Mouse (Mus musculus) layer of hippocampus, adult 2 months (tissue): ENCODE results near the gene Wdr95. TPM values are rescaled to one million over a fixed set of nuclear protein-coding genes. Genes with fewer than 3 reads are reported as not detected.

ENCODE experiments used
- DNase-seq, 2 experiments: peaks; one replicate each; pipeline ENCODE4 v3.0.0; 2022; ENCODE audit warnings: low spot score in 2 of 2
- H3K27ac ChIP-seq: fragments of 200-600 bp; 2 replicates; pipeline ENCODE4 v1.8.1; 2022
- H3K4me3 ChIP-seq: fragments of 200-600 bp; 2 replicates; pipeline ENCODE4 v1.8.1; 2022; ENCODE audit warnings: mild to moderate bottlenecking
- CTCF ChIP-seq: fragments of 200-600 bp; conservative IDR thresholded peaks from 2 replicates; pipeline ENCODE4 v1.8.1; 2022; ENCODE audit warnings: antibody characterized with exemption, mild to moderate bottlenecking, moderate library complexity
- total RNA-seq, 2 experiments: library from RNA; stranded (reverse); gene quantifications; 2 replicates each; pipeline ENCODE4 v1.2.3; 2021

The Wdr95 gene
- total RNA-seq, 2 experiments from 2014 or later: 0.41 to 1.0 TPM

DNA sequence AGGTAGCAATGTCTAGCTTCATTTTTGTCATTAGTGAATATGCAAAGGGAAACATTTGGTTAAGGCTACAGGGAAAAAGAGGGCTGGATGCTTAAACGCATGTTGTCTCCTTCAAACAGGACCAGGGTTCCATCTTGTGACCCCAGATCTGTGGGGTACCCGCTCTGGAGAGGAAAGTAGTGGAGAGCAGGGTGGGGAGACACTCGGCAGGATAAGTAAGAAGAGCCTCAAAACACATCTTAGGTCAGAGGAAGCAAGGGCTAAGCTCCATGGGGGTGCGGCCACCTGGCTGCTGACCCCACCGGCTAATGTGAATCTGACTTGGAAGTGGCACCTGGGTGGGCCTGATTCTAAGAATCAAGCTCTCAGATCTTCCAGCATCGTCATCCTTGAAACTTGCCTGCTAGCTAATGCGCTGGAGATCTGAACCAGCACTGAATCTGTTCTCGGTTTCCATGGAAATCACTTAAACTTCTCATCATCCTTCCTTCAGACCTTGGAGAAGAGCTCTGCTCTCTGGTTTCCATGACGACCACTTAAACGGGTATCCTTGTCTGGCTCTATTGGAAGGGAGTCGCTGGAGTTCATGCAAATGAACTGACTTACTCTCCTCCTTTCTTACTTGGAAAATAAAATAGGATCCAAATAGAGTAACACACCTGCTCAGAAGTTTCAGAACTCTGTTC is 32.6 kb downstream of the Wdr95 start:
- no peak overlapping the region for H3K4me3 ChIP-seq
- no peak for TF ChIP-seq CTCF
- peak overlapping the region; percentile 77 for H3K27ac ChIP-seq
- DNase-seq: peak in 1 of 2 experiments; percentile 75

DNA sequence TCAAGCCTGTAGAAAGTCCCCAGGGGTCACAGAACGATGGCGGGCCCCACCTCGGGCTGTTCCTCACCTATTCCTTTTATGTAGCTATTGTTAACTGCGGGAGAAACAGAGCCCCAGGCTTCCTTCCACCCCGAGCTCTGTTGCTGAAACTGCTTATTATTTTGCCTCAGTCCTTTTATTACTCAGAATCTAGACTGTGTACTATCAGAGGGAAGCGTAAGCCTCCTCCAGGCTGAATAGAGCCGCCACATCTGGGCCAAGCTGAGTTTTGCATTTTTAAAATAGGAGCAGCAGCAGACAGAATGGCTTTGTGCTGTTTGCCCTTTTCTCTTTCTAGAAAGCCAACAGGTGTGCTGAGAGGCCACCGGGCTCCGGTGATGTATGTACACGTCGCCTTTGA is 37.5 kb downstream of the Wdr95 start:
- TF ChIP-seq CTCF: no peak
- peak overlapping the region; percentile 40; the same call in 1 of the 2 replicates for H3K27ac ChIP-seq
- H3K4me3 ChIP-seq: no peak overlapping the region
- no peak for DNase-seq

DNA sequence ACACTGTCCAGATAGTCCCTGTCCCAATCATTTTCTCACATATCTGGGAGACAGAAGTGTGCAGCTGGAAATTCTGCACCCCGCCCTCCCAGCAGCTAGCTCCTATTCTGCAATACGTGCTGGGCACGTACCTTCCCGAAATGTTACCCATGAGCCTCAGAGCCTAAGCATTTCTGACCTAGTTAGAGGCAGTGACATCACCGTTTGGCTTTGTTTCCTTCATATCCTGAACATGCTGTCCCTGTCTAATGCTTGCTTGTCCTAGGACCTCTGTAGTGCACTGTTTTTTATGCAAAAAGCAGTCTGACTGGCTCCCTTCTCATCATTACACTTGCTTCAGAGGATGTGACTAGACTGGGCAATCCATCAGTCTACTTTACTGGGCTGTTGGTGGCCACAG is 38.5 kb downstream of the Wdr95 start:
- peak overlapping the region; percentile 40 for H3K27ac ChIP-seq
- no peak for TF ChIP-seq CTCF
- H3K4me3 ChIP-seq: no peak overlapping the region
- peak; percentile 27 to 30 for DNase-seq

DNA sequence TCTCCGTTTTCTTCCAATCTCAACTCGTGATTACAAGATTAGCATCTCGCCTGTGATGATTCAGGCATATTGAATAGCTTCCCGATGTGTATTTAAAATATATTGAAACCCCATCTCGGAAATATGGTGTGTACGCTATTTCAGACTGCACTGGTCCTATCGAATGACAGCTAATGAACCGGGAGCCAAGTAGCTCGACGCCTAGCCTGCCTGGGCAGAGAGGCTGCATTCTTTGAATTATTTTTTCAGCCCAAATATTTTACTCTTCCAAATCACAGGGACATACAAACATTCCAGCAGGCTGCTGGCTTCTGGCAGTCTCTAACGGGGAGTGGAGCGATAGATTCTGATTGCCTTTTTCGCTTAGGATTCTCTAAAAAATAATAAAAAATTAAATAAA is 40.5 kb downstream of the Wdr95 start:
- no peak overlapping the region for H3K27ac ChIP-seq
- DNase-seq: no peak
- H3K4me3 ChIP-seq: peak overlapping the region; percentile 37; the same call in 1 of the 2 replicates
- TF ChIP-seq CTCF: no peak; the same call in 1 of the 2 replicates

DNA sequence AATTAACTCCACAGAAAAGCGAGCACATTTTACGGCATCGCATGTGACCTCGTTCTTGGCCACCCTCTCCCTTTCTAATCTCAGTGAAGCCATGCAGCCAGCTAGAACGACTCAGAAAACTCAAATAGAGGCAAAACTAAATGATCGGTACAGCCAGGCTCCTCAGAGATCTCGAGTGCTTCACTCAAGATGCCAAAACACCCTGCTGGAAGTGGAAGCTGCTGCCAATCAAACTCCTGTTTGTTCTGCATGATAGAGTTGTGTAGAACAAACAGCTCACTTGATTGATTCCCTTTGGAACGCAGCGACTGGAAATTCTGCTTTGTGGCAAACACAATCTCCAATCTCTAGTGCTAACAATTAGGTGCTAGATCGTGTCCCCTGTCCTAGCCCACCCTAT is 48.5 kb downstream of the Wdr95 start:
- DNase-seq: no peak
- TF ChIP-seq CTCF: no peak
- H3K27ac ChIP-seq: peak overlapping the region; percentile 32; the same call in 1 of the 2 replicates
- H3K4me3 ChIP-seq: no peak overlapping the region

DNA sequence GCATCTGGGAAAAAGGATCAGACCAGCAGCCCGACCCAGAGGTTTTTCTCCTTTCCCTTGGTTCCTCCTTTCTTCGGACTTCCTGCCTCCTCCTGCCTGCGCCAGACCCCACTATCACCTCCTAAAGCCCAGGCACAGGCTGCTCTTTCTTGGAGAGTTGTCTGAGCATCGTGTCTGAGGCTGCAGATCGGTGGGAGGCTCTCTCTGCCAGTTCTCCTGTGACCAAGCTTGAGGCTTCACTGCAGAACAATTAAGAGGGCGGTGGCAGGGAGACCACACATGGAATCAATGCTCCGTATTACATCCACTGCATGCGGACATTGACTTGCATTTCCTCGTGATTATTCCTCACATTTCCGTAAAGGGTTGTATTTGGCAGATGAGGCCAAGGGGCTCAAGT is 49.0 kb downstream of the Wdr95 start:
- DNase-seq: no peak

DNA sequence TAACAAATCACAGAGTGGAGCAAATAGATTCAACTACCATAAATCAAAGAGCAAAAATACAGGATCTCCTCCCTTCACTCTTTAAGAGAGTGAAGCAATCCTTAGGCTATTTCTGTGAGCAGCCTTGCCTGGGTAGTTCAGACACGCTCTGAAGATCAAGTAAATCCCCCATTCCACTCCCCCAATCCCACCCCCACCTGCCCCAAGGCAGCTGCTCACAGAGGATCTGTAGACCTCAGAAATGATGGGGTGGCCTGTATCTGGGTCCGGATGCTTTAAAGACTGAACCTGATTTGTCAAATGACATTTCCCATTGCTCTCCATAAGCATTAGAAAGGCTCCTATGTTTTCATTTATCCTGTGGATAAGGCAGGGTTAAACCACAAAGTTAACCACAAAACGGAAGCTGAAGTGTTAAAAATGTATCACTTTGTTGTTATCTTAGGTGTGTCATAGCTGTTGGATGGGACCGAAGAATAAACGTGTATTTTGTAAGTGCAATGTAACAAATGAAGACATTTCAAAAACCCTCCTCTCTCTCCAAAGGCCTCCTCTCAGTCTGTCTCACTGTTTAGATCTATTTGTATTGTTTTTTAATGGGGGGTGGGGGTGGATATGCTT is 54.3 kb downstream of the Wdr95 start:
- Histone ChIP-seq H3K4me3 (no peak overlapping the region), H3K27ac (no peak overlapping the region)
- DNase-seq: no peak
- no peak for TF ChIP-seq CTCF

More for the DNA sequence above, 49.0 kb downstream of the Wdr95 start:
- Histone ChIP-seq H3K27ac (peak overlapping the region; percentile 32; the same call in 1 of the 2 replicates), H3K4me3 (no peak overlapping the region)
- no peak for TF ChIP-seq CTCF

DNA sequence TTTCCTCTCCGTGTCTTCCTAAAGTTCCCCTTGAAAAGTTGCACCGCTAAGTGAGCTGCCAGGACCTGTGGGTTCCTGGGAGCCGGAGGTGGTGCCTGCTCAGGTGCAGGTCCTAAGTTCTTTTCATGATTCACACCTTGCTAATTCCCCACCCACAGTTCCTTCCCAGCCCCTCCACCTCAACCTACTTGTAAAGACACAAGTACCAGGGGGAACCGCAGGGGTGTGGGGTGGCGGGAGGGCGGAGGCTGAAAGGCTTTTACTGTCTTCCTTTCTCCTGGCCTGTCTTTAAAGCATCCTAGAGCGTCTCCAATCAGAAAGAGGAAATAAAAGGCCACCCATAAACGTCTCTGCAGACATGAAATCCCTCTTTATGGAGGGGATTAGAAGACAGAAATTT is 55.0 kb downstream of the Wdr95 start:
- TF ChIP-seq CTCF: no peak
- Histone ChIP-seq H3K27ac (peak overlapping the region; percentile 60; the same call in 1 of the 2 replicates), H3K4me3 (no peak overlapping the region)
- DNase-seq: no peak

DNA sequence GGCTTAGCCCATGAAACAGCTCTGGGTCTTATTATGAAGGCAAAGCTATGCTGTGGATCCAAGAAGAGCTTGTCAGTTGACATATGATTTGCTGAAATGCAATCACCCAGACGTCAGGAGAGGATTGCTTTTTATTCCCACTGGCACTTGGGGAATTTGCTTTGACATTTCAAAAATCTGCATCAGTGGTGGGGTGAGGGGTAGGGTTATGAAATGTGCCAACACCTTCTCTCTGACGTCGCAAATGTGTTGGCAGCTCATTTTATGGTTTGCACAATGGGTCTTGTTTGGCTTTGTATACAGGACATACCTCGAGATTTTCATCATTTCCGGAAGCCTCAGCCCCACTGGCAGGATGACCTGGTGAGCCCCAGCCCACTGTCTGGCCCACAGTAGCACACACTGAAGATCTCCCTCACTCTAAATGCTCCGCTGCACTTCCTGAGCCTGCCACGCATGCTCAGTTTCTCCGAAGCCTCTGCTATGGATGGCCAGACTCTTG is 55.7 kb downstream of the Wdr95 start:
- no peak for TF ChIP-seq CTCF
- H3K4me3 ChIP-seq: no peak overlapping the region
- H3K27ac ChIP-seq: peak overlapping the region; percentile 60; the same call in 1 of the 2 replicates
- DNase-seq: no peak

DNA sequence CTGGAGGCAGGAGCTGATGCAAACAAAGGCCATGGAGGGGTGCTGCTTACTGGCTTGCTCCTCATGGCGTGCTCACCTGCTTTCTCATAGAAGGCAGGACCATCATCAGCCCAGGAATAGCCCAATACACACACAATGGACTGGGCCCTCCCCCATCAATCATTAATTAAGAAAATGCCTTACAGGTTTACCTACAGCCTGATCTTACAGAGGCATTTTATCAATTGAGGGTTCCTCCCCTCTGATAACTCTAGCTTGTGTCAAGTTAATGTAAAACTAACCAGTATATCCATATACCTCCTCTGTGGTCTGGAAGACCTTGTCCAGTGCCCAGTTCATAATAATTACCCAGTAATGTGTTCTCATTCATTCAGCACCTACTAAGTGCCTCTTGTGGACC is 56.8 kb downstream of the Wdr95 start:
- no peak for DNase-seq
- H3K27ac ChIP-seq: no peak overlapping the region
- H3K4me3 ChIP-seq: no peak overlapping the region
- TF ChIP-seq CTCF: no peak

DNA sequence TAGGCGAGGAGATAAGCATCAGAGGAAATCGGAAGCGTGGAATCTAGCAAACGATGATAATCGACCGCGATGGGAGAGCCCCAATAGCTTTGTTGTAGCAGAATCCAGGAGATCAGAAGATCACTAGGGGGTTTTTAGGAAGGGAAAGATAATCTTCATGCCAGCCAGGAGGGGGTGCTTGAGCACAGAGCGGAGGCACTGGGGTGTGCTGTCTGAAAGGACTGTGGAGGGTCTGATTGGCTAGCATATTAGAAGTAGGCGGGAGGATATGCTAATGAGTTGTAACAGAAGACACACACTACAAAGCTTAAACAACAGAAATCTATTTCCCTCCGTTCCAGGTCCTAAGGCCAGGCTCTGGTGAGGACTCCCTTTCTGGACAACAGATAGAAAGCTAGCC is 57.4 kb downstream of the Wdr95 start:
- DNase-seq: no peak
- peak; percentile 57 for TF ChIP-seq CTCF
- Histone ChIP-seq H3K4me3 (no peak overlapping the region), H3K27ac (no peak overlapping the region)

DNA sequence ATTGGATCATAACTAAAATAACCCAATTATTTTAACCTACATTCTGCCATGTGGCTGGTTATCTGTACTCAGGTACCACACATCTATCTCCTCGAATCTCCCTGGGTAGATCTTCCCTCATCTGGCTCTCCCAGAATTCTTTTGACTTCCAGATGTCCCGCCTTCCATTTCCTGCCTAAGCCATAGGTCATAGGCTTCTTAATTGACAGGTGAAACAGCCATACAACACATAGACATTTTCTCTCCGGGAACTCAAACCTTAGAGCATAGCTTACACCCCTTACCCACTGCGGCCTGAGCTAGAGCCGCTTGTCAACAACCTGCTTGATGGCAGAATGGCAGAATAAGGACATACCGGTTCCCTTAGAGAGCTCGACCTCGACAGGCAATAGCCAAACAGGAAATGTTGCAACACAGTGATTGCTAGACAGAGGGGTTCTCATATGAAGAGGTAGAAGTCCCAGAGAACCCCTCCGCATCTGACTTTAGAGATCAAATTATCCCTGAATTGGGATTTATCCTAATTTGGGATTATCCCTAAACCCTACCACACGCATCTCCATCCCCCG is 58.9 kb downstream of the Wdr95 start:
- Histone ChIP-seq H3K4me3 (no peak overlapping the region), H3K27ac (no peak overlapping the region)
- no peak for TF ChIP-seq CTCF
- DNase-seq: no peak

DNA sequence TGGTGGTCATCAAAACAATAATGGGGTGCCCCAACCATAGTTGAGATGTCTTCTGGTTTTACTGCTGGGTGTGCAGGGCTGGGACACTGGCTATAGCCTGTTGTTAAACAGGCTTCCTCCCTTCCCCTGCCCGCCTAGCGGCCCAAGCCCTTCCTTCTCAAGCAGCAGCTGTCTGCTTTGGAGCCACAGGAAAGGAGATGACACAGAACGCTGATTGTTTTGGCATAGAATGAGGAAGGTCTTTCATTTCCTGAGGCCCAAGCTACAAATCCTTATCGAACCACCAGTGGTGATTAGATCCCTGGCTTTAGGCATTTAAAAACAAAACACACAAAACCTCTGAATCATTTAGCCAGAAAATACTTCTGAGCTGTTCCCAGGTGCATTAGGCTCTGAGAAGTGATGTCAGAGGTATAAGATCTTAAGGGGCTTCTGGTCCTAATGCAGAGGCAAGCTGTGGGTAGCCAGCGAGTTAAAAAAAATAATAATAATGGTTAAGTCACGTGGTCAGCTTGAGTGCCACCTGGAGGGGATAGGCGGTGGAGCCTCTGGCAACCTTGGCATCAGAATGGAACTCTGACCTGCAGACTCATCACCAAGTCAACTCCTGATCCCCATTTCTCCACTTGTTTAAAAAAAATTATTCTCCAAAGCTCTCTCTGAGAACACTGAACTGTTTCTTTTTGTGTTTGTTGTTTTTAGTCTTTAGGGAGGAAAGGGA is 60.5 kb downstream of the Wdr95 start:
- no peak for TF ChIP-seq CTCF
- Histone ChIP-seq H3K4me3 (no peak overlapping the region), H3K27ac (no peak overlapping the region)
- no peak for DNase-seq
